Mouse (Mus musculus): ENCODE results near the gene Akt2.

- no peak for TF ChIP-seq CTCF (IDR thresholded peaks at IDR 0.05; ENCODE audit: insufficient read depth, low read length)
- no peak for TF ChIP-seq POLR2A (IDR thresholded peaks at IDR 0.05; ENCODE audit: borderline replicate concordance, extremely low read depth, low read depth, low read length)
These were observed 15.3 kb downstream of the Akt2 start for GRCm38 (mm10) chr7:27606481-27607254.

All from lung, adult 2 months (tissue).